Mouse (Mus musculus) cortical plate, adult 2 months (tissue): ENCODE measurements around the gene AL607142.1.

Source experiments
- CTCF ChIP-seq: fragments of 200-500 bp; IDR thresholded peaks from 2 replicates; pipeline ENCODE4 v1.5.1; 2011; ENCODE audit warnings: mild to moderate bottlenecking, control low read depth, low read length; ENCODE audit not compliant: insufficient read depth; ENCODE audit errors: extremely low read depth
- POLR2A ChIP-seq: fragments of 200-500 bp; IDR thresholded peaks from 2 replicates; pipeline ENCODE4 v1.6.1; 2011; ENCODE audit warnings: mild to moderate bottlenecking, low read length, control low read depth; ENCODE audit not compliant: insufficient read depth; ENCODE audit errors: extremely low read depth

DNA sequence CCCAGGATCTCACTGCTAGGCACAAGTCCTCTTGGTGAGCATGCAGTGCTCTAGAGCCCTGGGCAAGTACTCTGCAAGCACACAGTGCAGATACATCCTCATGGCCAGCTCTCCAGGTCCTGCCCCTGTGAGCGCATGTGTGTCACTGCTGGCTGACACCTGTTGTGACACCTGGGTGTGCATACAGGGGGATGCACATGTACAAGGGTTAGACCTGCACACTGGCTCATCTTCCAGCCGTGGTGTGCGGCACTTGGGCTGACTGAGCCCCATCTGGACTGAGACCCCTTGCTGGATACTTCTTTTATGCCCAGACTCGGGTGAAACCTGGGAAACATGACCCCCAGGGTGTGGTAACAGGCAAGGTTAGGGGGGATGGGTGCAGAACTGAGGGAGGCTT, 16.5 kb upstream of the AL607142.1 start:
- TF ChIP-seq CTCF = no peak
- no peak for TF ChIP-seq POLR2A
